Mouse (Mus musculus): ENCODE data around the gene Nags. TPM values are rescaled to one million over a fixed set of nuclear protein-coding genes. Genes with fewer than 3 reads are reported as not detected.
A peak's percentile ranks its signal among the peaks of the same experiment; 100 is the strongest.

Gene Nags
- polyA plus RNA-seq (2012; rRNA removed) (10.1 and 11.3 TPM in 2 replicates), polyA plus RNA-seq (2014; fragmentation: Nextera tagmentation; extraction: Ambion mirVana) (7.2 and 7.5 TPM in 2 replicates)

DNA sequence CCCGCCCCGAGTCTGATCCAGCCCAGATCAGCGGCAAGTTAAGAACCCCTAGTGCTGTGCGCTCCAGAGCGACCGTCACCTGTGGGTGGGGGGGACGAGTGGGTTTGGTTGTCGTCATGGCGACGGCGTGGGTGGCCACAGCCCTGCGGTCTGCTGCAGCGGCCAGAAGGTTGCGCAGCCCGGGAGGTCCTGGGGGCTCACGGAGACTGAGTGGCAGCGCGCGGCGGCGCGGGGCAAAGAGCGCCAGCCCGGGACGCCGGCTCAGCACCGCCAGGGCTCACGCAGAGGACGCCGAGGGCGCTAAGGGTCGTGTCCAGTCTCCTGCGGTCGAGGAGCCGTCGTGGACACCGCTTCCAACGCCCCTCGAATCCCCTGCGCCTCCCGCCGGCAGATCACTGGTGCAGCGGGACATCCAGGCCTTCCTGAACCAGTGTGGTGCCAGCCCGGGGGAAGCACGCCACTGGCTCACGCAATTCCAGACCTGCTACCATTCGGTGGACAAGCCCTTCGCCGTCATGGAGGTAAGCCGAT is at the start of gene Nags:
Gene Nags (plus strand): TSS at position 43 of the 531 bp plus-strand sequence.
- peak within 1 kb of the TSS; percentile 66 for H3K4me2 ChIP-seq (ENCODE audit: low read depth)
- H3K9ac ChIP-seq (replicated peaks): peak within 1 kb of the TSS; percentile 58
- ATAC-seq (ENCODE audit: insufficient read depth): peak; percentile 8
- H3K27me3 ChIP-seq (ENCODE audit: control insufficient read depth, insufficient read depth, low read length): peaks cover 39% of the 10 kb centered on the region
- peak within 1 kb of the TSS; percentile 47 to 56 for H3K4me3 ChIP-seq (ENCODE audit: insufficient read depth in 1 of 2, low read depth in 2 of 2, low read length in 2 of 2)
- DNase-seq (ENCODE audit: low read depth in 3 of 3, low spot score in 3 of 3): peak in 1 of 3 experiments; percentile 47
- no peaks in the 10 kb centered on the region for H3K9me3 ChIP-seq (ENCODE audit: control insufficient read depth, low read length)
- no peak within 1 kb of the TSS for H3K27ac ChIP-seq
- peaks cover 0 to 5% of the 10 kb centered on the region in 2 experiments; a peak in 3 of 4 replicates for H3K4me1 ChIP-seq (replicated peaks; ENCODE audit: control insufficient read depth in 2 of 2, insufficient read depth in 2 of 2, low read length in 1 of 2)
- no peaks in the 10 kb centered on the region; the same call in 1 of the 2 replicates for H3K36me3 ChIP-seq (replicated peaks; ENCODE audit: control insufficient read depth, insufficient read depth, low read depth)
- WGBS (ENCODE audit: insufficient replicate concordance): 3% methylated on average over 45 of the region's 50 CpGs
- no peak for TF ChIP-seq CTCF (IDR thresholded peaks at IDR 0.05; ENCODE audit: low read depth)
- TF ChIP-seq EP300 (IDR thresholded peaks at IDR 0.05; ENCODE audit: low read depth): no peak

- DNase-seq (ENCODE audit: low read depth in 3 of 3, low spot score in 3 of 3) (no peak), ATAC-seq (ENCODE audit: insufficient read depth) (no peak; the same call in 1 of the 2 replicates)
- Histone ChIP-seq H3K27me3 (ENCODE audit: control insufficient read depth, insufficient read depth, low read length) (peaks cover 4% of the 10 kb centered on the region), H3K4me3 (ENCODE audit: insufficient read depth in 1 of 2, low read depth in 2 of 2, low read length in 2 of 2) (no peak overlapping the region), H3K9me3 (ENCODE audit: control insufficient read depth, low read length) (no peaks in the 10 kb centered on the region), H3K27ac (peak overlapping the region; percentile 83; the same call in 1 of the 2 replicates), H3K9ac (replicated peaks) (peak overlapping the region; percentile 25), H3K36me3 (replicated peaks; ENCODE audit: control insufficient read depth, insufficient read depth, low read depth) (no peaks in the 10 kb centered on the region), H3K4me2 (ENCODE audit: low read depth) (peak overlapping the region; percentile 71), H3K4me1 (replicated peaks; ENCODE audit: control insufficient read depth in 2 of 2, insufficient read depth in 2 of 2, low read length in 1 of 2) (peaks cover 26 to 35% of the 10 kb centered on the region in 2 experiments)
- WGBS (ENCODE audit: insufficient replicate concordance): 65% methylated on average over 3 of the region's 3 CpGs
- TF ChIP-seq CTCF (IDR thresholded peaks at IDR 0.05; ENCODE audit: low read depth) (no peak), EP300 (IDR thresholded peaks at IDR 0.05; ENCODE audit: low read depth) (no peak)
Measured at GRCm38 (mm10) chr11:102095676-102096075, 49.6 kb upstream of the Nags start.

DNA sequence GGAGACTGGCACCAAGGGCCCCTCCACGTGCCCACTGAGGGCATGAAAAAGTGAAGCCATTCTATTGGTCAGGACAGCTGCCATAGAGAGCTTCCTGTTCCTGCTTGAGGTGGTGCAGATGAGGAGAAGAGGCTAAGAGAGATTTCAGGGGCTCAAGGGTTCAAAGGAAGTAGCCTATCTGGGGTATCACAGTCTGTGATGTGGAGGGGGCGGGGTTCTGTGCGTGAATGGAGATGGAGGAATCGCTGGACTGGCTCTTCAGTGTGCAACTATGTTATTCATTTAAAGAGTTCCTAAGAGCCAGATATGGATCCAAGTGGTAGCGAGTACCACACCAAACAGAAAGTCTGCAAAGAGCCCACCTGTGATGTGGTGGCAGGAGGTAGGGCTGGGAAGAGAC is 48.9 kb upstream of the Nags start:
- WGBS (ENCODE audit: insufficient replicate concordance): 39% methylated on average over 5 of the region's 5 CpGs
- Histone ChIP-seq H3K36me3 (replicated peaks; ENCODE audit: control insufficient read depth, insufficient read depth, low read depth) (no peaks in the 10 kb centered on the region), H3K27ac (peak overlapping the region; percentile 83), H3K9me3 (ENCODE audit: control insufficient read depth, low read length) (no peaks in the 10 kb centered on the region), H3K4me3 (ENCODE audit: insufficient read depth in 1 of 2, low read depth in 2 of 2, low read length in 2 of 2) (peak overlapping the region; percentile 35 to 40; a peak in 3 of 4 replicates), H3K9ac (replicated peaks) (peak overlapping the region; percentile 29), H3K4me2 (ENCODE audit: low read depth) (peak overlapping the region; percentile 71), H3K4me1 (replicated peaks; ENCODE audit: control insufficient read depth in 2 of 2, insufficient read depth in 2 of 2, low read length in 1 of 2) (peaks cover 26 to 35% of the 10 kb centered on the region in 2 experiments), H3K27me3 (ENCODE audit: control insufficient read depth, insufficient read depth, low read length) (peaks cover 7% of the 10 kb centered on the region)
- TF ChIP-seq CTCF (IDR thresholded peaks at IDR 0.05; ENCODE audit: low read depth) (no peak), EP300 (IDR thresholded peaks at IDR 0.05; ENCODE audit: low read depth) (no peak)
- DNase-seq (ENCODE audit: low read depth in 3 of 3, low spot score in 3 of 3): no peak
- ATAC-seq (ENCODE audit: insufficient read depth): peak; percentile 38

GRCm38 (mm10) chr11:102096887-102097391 is 48.4 kb upstream of the Nags start:
- TF ChIP-seq CTCF (IDR thresholded peaks at IDR 0.05; ENCODE audit: low read depth): peak; percentile 90
- no peak for TF ChIP-seq EP300 (IDR thresholded peaks at IDR 0.05; ENCODE audit: low read depth)
- peaks cover 10% of the 10 kb centered on the region for H3K27me3 ChIP-seq (ENCODE audit: control insufficient read depth, insufficient read depth, low read length)
- peak overlapping the region; percentile 83 for H3K27ac ChIP-seq
- DNase-seq (ENCODE audit: low read depth in 3 of 3, low spot score in 3 of 3): peak; percentile 74 to 80 (median 78)
- peak overlapping the region; percentile 53 for H3K9ac ChIP-seq (replicated peaks)
- H3K9me3 ChIP-seq (ENCODE audit: control insufficient read depth, low read length): no peaks in the 10 kb centered on the region
- peak overlapping the region; percentile 35 to 47 for H3K4me3 ChIP-seq (ENCODE audit: insufficient read depth in 1 of 2, low read depth in 2 of 2, low read length in 2 of 2)
- no peaks in the 10 kb centered on the region for H3K36me3 ChIP-seq (replicated peaks; ENCODE audit: control insufficient read depth, insufficient read depth, low read depth)
- WGBS (ENCODE audit: insufficient replicate concordance): 2% methylated on average over 18 of the region's 18 CpGs
- H3K4me2 ChIP-seq (ENCODE audit: low read depth): peak overlapping the region; percentile 71
- peak; percentile 90 for ATAC-seq (ENCODE audit: insufficient read depth)
- H3K4me1 ChIP-seq (replicated peaks; ENCODE audit: control insufficient read depth in 2 of 2, insufficient read depth in 2 of 2, low read length in 1 of 2): peaks cover 26 to 35% of the 10 kb centered on the region in 2 experiments

DNA sequence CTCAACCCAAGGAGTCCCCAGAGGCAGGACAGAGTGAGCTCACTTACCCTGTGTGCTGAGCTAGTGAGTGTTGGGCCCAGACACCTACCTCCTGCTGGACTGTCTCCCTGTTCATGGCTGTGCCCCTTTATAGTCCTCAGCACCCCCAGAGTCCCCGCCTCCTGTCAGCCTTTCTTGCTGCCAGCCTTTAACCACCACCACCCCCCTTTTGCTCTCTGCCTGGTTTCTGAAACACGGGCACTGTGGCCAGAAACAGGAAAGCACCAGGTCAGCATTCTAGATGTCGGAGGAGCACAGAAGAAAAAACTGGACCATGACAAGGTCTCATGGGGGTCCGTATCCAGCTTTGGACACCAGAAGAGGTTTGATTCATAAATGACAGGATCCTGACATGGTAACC is 44.1 kb upstream of the Nags start, which contains the start of gene Ppy:
Gene Ppy (minus strand): TSS at position 101 of the 400 bp plus-strand sequence.
- Histone ChIP-seq H3K4me3 (ENCODE audit: insufficient read depth in 1 of 2, low read depth in 2 of 2, low read length in 2 of 2) (no peak within 1 kb of the TSS), H3K4me1 (replicated peaks; ENCODE audit: control insufficient read depth in 2 of 2, insufficient read depth in 2 of 2, low read length in 1 of 2) (peaks cover 15 to 27% of the 10 kb centered on the region in 2 experiments), H3K27ac (no peak within 1 kb of the TSS), H3K4me2 (ENCODE audit: low read depth) (no peak within 1 kb of the TSS), H3K9me3 (ENCODE audit: control insufficient read depth, low read length) (no peaks in the 10 kb centered on the region), H3K27me3 (ENCODE audit: control insufficient read depth, insufficient read depth, low read length) (peaks cover 34% of the 10 kb centered on the region), H3K9ac (replicated peaks) (no peak within 1 kb of the TSS), H3K36me3 (replicated peaks; ENCODE audit: control insufficient read depth, insufficient read depth, low read depth) (no peaks in the 10 kb centered on the region)
- 48% methylated on average over 4 of the region's 4 CpGs for WGBS (ENCODE audit: insufficient replicate concordance)
- no peak for TF ChIP-seq CTCF (IDR thresholded peaks at IDR 0.05; ENCODE audit: low read depth)
- no peak for TF ChIP-seq EP300 (IDR thresholded peaks at IDR 0.05; ENCODE audit: low read depth)
- ATAC-seq (ENCODE audit: insufficient read depth) (no peak), DNase-seq (ENCODE audit: low read depth in 3 of 3, low spot score in 3 of 3) (no peak)
